Mouse (Mus musculus): Measurements from ENCODE around the gene Alg1. TPM values are rescaled to one million over a fixed set of nuclear protein-coding genes. Genes with fewer than 3 reads are reported as not detected.

The Alg1 gene
- 1.6 TPM for polyA plus RNA-seq (2014; fragmentation: Illumina TruSeq; extraction: RNeasy Lipid Tissue Mini Kit (QIAGEN cat#74804); ENCODE audit: low read depth, low replicate concordance)

DNA sequence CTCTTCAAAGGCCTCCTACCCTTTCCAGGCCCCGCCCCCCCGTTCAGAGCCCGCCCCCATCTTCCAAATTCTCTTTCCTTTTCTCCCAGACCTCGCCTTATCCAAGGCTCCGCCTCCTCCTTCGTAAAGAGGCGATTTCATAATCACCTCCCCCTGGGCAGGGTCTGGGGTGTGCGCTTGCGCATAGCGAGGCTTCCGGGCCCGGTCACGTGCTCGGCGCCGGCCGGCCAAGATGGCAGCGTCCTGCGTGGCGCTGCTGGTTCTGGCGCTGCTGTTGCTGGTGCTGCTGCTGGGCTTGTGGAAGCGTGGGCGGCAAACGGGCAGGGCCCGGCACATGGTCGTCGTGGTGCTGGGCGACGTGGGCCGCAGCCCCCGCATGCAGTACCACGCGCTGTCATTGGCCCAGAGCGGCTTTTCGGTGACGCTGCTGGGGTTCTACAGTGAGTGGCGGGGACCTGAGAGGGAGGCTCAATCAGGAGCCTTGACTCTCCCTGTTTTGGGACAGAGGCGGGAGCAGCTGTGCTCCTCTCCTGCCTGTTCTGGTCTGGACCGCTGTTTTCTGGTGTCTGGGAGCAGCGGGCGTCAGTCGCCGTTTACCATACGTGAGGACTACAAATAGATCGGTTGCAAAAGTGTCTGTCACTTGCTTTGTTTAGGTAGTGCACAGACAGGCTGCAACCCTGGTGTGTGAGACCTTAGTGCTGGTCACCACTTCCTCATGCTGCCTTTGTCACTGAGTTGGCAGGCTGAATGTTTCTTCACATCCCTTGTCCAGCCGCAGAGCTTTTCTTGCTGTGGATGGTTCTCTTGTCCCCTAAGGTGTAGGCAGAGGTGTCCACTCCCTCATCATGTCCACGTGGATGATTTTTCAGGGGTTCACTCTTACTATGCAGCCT, at the start of gene Alg1:
Gene Alg1, plus strand, starts transcription at position 204 of the 896 bp plus-strand sequence.

DNA sequence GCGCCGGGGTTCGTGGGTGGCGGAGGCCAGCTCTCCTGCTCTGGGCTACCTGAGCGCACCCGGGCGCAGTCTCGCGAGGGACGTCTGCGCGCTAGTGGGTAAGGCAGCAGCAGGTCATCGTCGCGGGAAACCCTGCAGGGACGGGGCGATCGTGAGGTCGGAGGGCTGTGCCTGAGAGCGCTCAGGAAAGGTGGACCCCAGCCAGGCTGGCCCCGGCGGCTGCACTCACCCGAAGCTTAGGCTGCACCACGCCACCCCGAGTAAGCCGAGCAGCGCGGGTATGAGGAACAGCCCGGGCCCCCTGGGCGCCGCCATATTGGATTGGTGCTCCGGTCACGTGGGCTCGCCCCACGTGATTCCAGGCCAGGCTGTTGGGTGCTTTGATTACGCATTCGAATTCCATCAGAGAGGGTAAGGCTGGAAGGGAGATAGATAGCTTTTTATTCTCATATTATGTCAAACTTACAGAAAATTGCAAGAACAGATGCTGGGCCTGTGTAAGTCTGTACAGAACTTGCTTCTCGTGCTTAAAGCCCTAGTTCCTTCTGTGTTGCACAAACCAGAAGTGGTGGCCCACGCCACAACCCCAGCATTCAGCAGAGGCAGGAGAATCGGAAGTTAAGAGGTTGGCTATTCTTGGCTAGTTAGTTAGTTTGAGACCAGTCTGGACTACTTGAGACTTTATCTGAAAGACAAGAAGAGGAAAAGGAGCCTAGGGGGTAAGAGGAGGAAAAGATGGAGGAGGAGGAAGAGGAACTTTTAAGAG, 29.6 kb upstream of the Alg1 start, which contains the start of gene Nagpa:
Gene Nagpa, minus strand, starts transcription at position 345 of the 766 bp plus-strand sequence.

DNA sequence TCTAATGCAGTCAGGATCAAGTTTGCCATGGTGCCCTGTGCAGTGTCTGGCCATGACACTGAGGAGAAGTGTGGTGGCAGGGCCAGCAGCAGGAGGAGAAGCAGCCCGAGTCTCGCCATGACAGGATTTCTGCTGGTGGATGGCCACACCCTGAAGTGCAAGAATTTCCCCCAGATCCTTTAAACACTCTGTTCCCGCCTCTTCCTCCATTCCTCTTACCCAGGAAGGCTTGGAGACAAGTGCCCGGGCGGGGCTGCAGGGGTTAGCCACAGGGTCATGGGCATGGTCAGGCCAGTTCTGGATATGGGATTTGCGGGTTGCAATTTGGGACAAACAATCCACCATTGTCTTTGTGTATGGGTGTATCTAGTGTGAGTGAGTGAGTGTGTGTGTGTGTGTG, 11.3 kb upstream of the Alg1 start, which contains the start of gene AU021092:
Gene AU021092, minus strand, starts transcription at position 160 of the 400 bp plus-strand sequence.

DNA sequence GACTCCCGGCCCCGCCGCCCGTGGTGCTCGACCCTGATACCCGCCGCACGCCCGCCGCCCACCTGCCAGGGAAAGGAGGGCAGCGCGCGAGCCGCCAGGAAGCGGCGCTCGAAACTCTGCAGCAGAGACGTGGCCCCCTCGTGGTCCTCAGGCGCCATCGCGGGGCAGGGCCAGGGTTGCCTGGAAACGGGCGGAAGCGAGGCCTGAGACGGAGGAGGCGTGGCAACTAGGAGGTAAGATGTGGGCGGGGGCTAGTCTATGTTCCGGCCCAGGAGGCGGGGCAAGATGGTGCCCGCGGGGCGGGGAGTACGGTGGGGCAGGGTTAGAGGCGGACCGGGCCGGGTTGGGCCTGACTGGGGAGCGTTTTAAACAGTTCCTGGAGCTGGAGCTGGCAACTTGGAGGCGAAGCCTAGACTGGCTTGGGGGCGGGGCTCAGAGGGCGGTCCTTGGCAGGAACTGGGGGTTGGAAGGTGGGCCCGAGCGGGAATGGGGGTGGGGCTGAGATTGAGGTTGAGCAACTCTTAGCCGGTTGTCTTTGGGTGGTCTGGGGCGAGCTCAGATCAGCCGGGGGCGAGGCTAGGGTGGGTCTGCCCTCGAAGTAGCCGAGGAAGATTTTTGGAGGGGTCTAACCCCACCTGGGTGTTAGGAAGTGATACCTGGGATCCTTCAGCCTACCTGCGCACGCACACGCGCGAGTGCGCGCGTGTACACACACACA, 22.5 kb downstream of the Alg1 start, which contains the start of gene Eef2kmt:
Gene Eef2kmt, minus strand, starts transcription at position 205 of the 718 bp plus-strand sequence.

Other genes with a start within 250 kb of the Alg1 start
- not detected for gene Sept12, start 235.8 kb upstream of the Alg1 start, polyA plus RNA-seq (2014; fragmentation: Illumina TruSeq; extraction: RNeasy Lipid Tissue Mini Kit (QIAGEN cat#74804); ENCODE audit: low read depth, low replicate concordance)
- 3.5 TPM for gene Smim22, start 226.3 kb upstream of the Alg1 start, polyA plus RNA-seq (2014; fragmentation: Illumina TruSeq; extraction: RNeasy Lipid Tissue Mini Kit (QIAGEN cat#74804); ENCODE audit: low read depth, low replicate concordance)
- 0.79 TPM for gene Rogdi, start 220.1 kb upstream of the Alg1 start, polyA plus RNA-seq (2014; fragmentation: Illumina TruSeq; extraction: RNeasy Lipid Tissue Mini Kit (QIAGEN cat#74804); ENCODE audit: low read depth, low replicate concordance)
- gene Glyr1, start 183.8 kb upstream of the Alg1 start, polyA plus RNA-seq (2014; fragmentation: Illumina TruSeq; extraction: RNeasy Lipid Tissue Mini Kit (QIAGEN cat#74804); ENCODE audit: low read depth, low replicate concordance) = 70.1 TPM
- gene Ubn1, start 183.6 kb upstream of the Alg1 start, polyA plus RNA-seq (2014; fragmentation: Illumina TruSeq; extraction: RNeasy Lipid Tissue Mini Kit (QIAGEN cat#74804); ENCODE audit: low read depth, low replicate concordance) = 29.0 TPM
- 1.9 TPM for gene Ppl, start 101.2 kb upstream of the Alg1 start, polyA plus RNA-seq (2014; fragmentation: Illumina TruSeq; extraction: RNeasy Lipid Tissue Mini Kit (QIAGEN cat#74804); ENCODE audit: low read depth, low replicate concordance)
- not detected for gene Sec14l5, start 86.5 kb upstream of the Alg1 start, polyA plus RNA-seq (2014; fragmentation: Illumina TruSeq; extraction: RNeasy Lipid Tissue Mini Kit (QIAGEN cat#74804); ENCODE audit: low read depth, low replicate concordance)
- gene Nagpa, start 29.6 kb upstream of the Alg1 start, polyA plus RNA-seq (2014; fragmentation: Illumina TruSeq; extraction: RNeasy Lipid Tissue Mini Kit (QIAGEN cat#74804); ENCODE audit: low read depth, low replicate concordance) = 0.25 TPM
- gene AU021092, start 11.3 kb upstream of the Alg1 start, polyA plus RNA-seq (2014; fragmentation: Illumina TruSeq; extraction: RNeasy Lipid Tissue Mini Kit (QIAGEN cat#74804); ENCODE audit: low read depth, low replicate concordance) = not detected
- gene Eef2kmt, start 22.4 kb downstream of the Alg1 start, polyA plus RNA-seq (2014; fragmentation: Illumina TruSeq; extraction: RNeasy Lipid Tissue Mini Kit (QIAGEN cat#74804); ENCODE audit: low read depth, low replicate concordance) = 3.0 TPM